Mouse (Mus musculus): ENCODE measurements around the gene Gsta2. TPM values are rescaled to one million over a fixed set of nuclear protein-coding genes. Genes with fewer than 3 reads are reported as not detected.

The Gsta2 gene
- total and polyA plus RNA-seq, 3 experiments, result not detected

DNA sequence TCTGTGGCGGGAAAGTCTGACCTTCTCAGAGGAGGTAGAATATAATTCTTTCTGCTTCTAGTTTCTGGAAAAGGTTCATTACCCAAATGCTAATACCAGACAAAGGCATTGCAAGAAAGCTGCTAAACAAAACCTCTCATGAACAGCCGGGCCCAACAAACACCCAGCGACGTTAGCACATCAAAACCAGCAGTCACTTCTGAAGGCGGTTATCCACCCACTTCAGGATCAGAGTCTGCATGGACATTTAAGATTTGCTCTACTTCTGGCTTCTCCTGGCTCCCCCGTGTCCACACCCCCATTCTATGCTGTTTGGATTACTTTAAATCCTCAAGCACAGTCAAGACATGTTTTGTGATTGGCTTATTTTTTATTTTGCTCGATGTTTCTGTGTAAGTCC, 39.0 kb upstream of the Gsta2 start:
- no peak overlapping the region for H3K4me3 ChIP-seq (ENCODE audit: low read depth, low read length)
- H3K36me3 ChIP-seq (replicated peaks), result no peaks in the 10 kb centered on the region
- DNase-seq (ENCODE audit: low spot score) (no peak), ATAC-seq (ENCODE audit: extremely low read depth, insufficient number of reproducible peaks, low FRiP score, poor library complexity, severe bottlenecking) (no peak)
- peaks cover 7% of the 10 kb centered on the region for H3K9me3 ChIP-seq (replicated peaks)
- TF ChIP-seq GATA2 (IDR thresholded peaks at IDR 0.05; ENCODE audit: borderline replicate concordance, low read depth, low read length) (no peak), POLR2AphosphoS5 (IDR thresholded peaks at IDR 0.05; ENCODE audit: insufficient replicate concordance, low read depth, low read length) (no peak), TAL1 (conservative IDR thresholded peaks at IDR 0.05; ENCODE audit: low read depth, low read length) (no peak), GATA1 (IDR thresholded peaks at IDR 0.05; ENCODE audit: borderline replicate concordance, low read length) (no peak), CTCF (IDR thresholded peaks at IDR 0.05; ENCODE audit: low read depth, low read length) (no peak)
- H3K4me1 ChIP-seq (ENCODE audit: insufficient read depth, low read depth, low read length), result no peaks in the 10 kb centered on the region
- H3K27me3 ChIP-seq (ENCODE audit: insufficient read depth, low read length), result peaks cover 3% of the 10 kb centered on the region

- Histone ChIP-seq H3K36me3 (replicated peaks) (no peaks in the 10 kb centered on the region), H3K27me3 (ENCODE audit: insufficient read depth, low read length) (no peaks in the 10 kb centered on the region), H3K4me1 (ENCODE audit: insufficient read depth, low read depth, low read length) (no peaks in the 10 kb centered on the region), H3K4me3 (ENCODE audit: low read depth, low read length) (no peak overlapping the region), H3K9me3 (replicated peaks) (peaks cover 7% of the 10 kb centered on the region)
- ATAC-seq (ENCODE audit: extremely low read depth, insufficient number of reproducible peaks, low FRiP score, poor library complexity, severe bottlenecking), result no peak
- no peak for TF ChIP-seq TAL1 (conservative IDR thresholded peaks at IDR 0.05; ENCODE audit: low read depth, low read length)
- no peak for TF ChIP-seq POLR2AphosphoS5 (IDR thresholded peaks at IDR 0.05; ENCODE audit: insufficient replicate concordance, low read depth, low read length)
- no peak for TF ChIP-seq GATA2 (IDR thresholded peaks at IDR 0.05; ENCODE audit: borderline replicate concordance, low read depth, low read length)
- TF ChIP-seq CTCF (IDR thresholded peaks at IDR 0.05; ENCODE audit: low read depth, low read length), result no peak
- no peak for TF ChIP-seq GATA1 (IDR thresholded peaks at IDR 0.05; ENCODE audit: borderline replicate concordance, low read length)
- no peak for DNase-seq (ENCODE audit: low spot score)
Observed at GRCm38 (mm10) chr9:78393741-78394140, 38.2 kb upstream of the Gsta2 start.

- no peaks in the 10 kb centered on the region for H3K9me3 ChIP-seq (replicated peaks)
- no peaks in the 10 kb centered on the region for H3K4me1 ChIP-seq (ENCODE audit: insufficient read depth, low read depth, low read length)
- no peaks in the 10 kb centered on the region for H3K27me3 ChIP-seq (ENCODE audit: insufficient read depth, low read length)
- H3K36me3 ChIP-seq (replicated peaks), result no peaks in the 10 kb centered on the region
- no peak for TF ChIP-seq GATA2 (IDR thresholded peaks at IDR 0.05; ENCODE audit: borderline replicate concordance, low read depth, low read length)
- no peak overlapping the region for H3K4me3 ChIP-seq (ENCODE audit: low read depth, low read length)
- DNase-seq (ENCODE audit: low spot score) (no peak), ATAC-seq (ENCODE audit: extremely low read depth, insufficient number of reproducible peaks, low FRiP score, poor library complexity, severe bottlenecking) (no peak)
Observed at GRCm38 (mm10) chr9:78389981-78390380, 34.4 kb upstream of the Gsta2 start.

DNA sequence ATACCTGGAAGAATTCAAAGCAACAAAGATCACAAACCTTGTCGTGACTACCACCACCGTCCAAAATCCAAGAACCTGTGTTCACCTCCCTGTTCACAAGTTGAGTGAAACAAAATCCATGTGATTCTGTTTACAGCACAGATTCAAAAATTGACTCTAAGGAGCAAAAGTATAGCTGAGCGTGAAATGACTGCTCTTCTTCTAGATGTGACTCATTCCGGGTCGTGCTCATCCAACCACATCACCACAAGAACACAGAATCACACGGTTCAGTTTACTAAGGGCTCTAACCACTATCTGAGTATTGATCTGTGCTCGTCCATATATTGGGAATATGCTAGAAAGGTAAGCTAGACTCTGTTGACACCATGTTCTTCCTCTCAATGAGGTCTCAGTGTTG, 31.4 kb upstream of the Gsta2 start:
- ATAC-seq (ENCODE audit: extremely low read depth, insufficient number of reproducible peaks, low FRiP score, poor library complexity, severe bottlenecking) (no peak), DNase-seq (ENCODE audit: low spot score) (no peak)
- H3K36me3 ChIP-seq (replicated peaks), result no peaks in the 10 kb centered on the region
- no peaks in the 10 kb centered on the region for H3K27me3 ChIP-seq (ENCODE audit: insufficient read depth, low read length)
- TF ChIP-seq POLR2AphosphoS5 (IDR thresholded peaks at IDR 0.05; ENCODE audit: insufficient replicate concordance, low read depth, low read length) (no peak), GATA1 (IDR thresholded peaks at IDR 0.05; ENCODE audit: borderline replicate concordance, low read length) (no peak), GATA2 (IDR thresholded peaks at IDR 0.05; ENCODE audit: borderline replicate concordance, low read depth, low read length) (no peak), CTCF (IDR thresholded peaks at IDR 0.05; ENCODE audit: low read depth, low read length) (no peak), TAL1 (conservative IDR thresholded peaks at IDR 0.05; ENCODE audit: low read depth, low read length) (no peak)
- H3K4me1 ChIP-seq (ENCODE audit: insufficient read depth, low read depth, low read length), result no peaks in the 10 kb centered on the region
- no peaks in the 10 kb centered on the region for H3K9me3 ChIP-seq (replicated peaks)
- no peak overlapping the region for H3K4me3 ChIP-seq (ENCODE audit: low read depth, low read length)

GRCm38 (mm10) chr9:78385893-78386292, 30.3 kb upstream of the Gsta2 start:
- no peak for DNase-seq (ENCODE audit: low spot score)
- H3K4me1 ChIP-seq (ENCODE audit: insufficient read depth, low read depth, low read length), result no peaks in the 10 kb centered on the region
- no peaks in the 10 kb centered on the region for H3K36me3 ChIP-seq (replicated peaks)
- TF ChIP-seq CTCF (IDR thresholded peaks at IDR 0.05; ENCODE audit: low read depth, low read length), result peak; percentile 44; the same call in 1 of the 2 replicates
- no peak for TF ChIP-seq GATA2 (IDR thresholded peaks at IDR 0.05; ENCODE audit: borderline replicate concordance, low read depth, low read length)
- ATAC-seq (ENCODE audit: extremely low read depth, insufficient number of reproducible peaks, low FRiP score, poor library complexity, severe bottlenecking), result no peak
- H3K9me3 ChIP-seq (replicated peaks), result no peaks in the 10 kb centered on the region
- H3K4me3 ChIP-seq (ENCODE audit: low read depth, low read length), result no peak overlapping the region
- no peaks in the 10 kb centered on the region for H3K27me3 ChIP-seq (ENCODE audit: insufficient read depth, low read length)

GRCm38 (mm10) chr9:78378113-78378785, 22.7 kb upstream of the Gsta2 start, which contains the start of gene Ooep:
Gene Ooep (minus strand): TSS chr9:78378725.
- H3K9me3 ChIP-seq (replicated peaks), result no peaks in the 10 kb centered on the region
- 0 out of 2 replicates have a peak, but pooled peaks cover 3% of the 10 kb centered on the region for H3K27me3 ChIP-seq (ENCODE audit: insufficient read depth, low read length)
- ATAC-seq (ENCODE audit: extremely low read depth, insufficient number of reproducible peaks, low FRiP score, poor library complexity, severe bottlenecking), result no peak
- TF ChIP-seq GATA1 (IDR thresholded peaks at IDR 0.05; ENCODE audit: borderline replicate concordance, low read length) (no peak), CTCF (IDR thresholded peaks at IDR 0.05; ENCODE audit: low read depth, low read length) (no peak), TAL1 (conservative IDR thresholded peaks at IDR 0.05; ENCODE audit: low read depth, low read length) (no peak), GATA2 (IDR thresholded peaks at IDR 0.05; ENCODE audit: borderline replicate concordance, low read depth, low read length) (no peak), POLR2AphosphoS5 (IDR thresholded peaks at IDR 0.05; ENCODE audit: insufficient replicate concordance, low read depth, low read length) (no peak)
- H3K4me3 ChIP-seq (ENCODE audit: low read depth, low read length), result no peak within 1 kb of the TSS
- DNase-seq (ENCODE audit: low spot score), result no peak
- H3K4me1 ChIP-seq (ENCODE audit: insufficient read depth, low read depth, low read length), result no peaks in the 10 kb centered on the region
- no peaks in the 10 kb centered on the region for H3K36me3 ChIP-seq (replicated peaks)
